Comparison of ENCODE assay signal across 25 mouse cellular contexts in the genomic region with DNA sequence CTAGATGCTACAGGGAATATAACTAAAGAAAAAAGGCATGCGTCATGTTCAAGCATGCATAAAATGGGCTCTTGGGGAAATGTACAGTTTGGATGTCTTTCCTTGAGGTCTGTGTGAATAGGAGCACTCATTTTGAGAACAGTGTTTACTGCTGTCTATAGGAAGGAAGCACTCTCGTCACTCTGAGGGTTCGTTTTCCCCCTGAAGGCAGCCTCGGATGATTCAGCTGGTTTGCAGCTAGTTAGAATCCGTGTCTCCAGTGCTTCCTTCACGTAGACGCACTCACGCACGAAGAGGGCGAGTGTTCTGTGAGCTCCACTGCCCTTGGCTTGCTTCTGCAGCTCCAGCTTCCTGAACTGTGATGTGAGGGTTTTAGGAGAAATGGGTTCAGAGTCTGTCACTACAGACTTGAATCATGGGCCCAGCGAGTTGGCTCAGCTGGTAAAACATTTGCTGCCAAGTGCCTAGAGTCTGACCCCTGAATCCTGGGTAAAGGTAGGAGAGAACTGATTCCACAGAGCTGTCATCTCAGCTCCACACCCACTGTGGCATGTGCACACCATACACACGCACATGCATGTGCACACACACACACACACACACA. TPM values are rescaled to one million over a fixed set of nuclear protein-coding genes. Genes with fewer than 3 reads are reported as not detected.
DNase-seq lines count a peak whose midpoint lies in the region; ATAC-seq lines count a peak whose summit lies in the region.
"Had no signal": no experiment of that assay in that cellular context is flagged by ENCODE, and none has a peak within 500 bp of the region (broad histone marks: within the 10 kb centered on the region; RNA-seq: fewer than 3 reads in every experiment).

No protein-coding gene starts in this region.

- no peak overlapping the region for H3K9ac ChIP-seq in kidney, embryonic 16.5 days (replicated peaks; ENCODE audit: low read length)
- no peak overlapping the region for H3K9ac ChIP-seq in midbrain, embryonic 11.5 days (ENCODE audit: low read length)
- no peak overlapping the region for H3K9ac ChIP-seq in midbrain, embryonic 16.5 days (ENCODE audit: low read depth, low read length)
- H3K9ac ChIP-seq: embryonic facial prominence, embryonic 15.5 days; hindbrain, embryonic 13.5 days had no signal

- WGBS in kidney, embryonic 16.5 days: 90% methylated on average over 12 of the region's 12 CpGs
- 92% methylated on average over 12 of the region's 12 CpGs for WGBS in midbrain, embryonic 11.5 days
- WGBS in midbrain, embryonic 16.5 days: 94% methylated on average over 12 of the region's 12 CpGs

- H3K9me3 ChIP-seq in kidney, embryonic 16.5 days (ENCODE audit: low read length): no peaks in the 10 kb centered on the region
- no peaks in the 10 kb centered on the region for H3K9me3 ChIP-seq in midbrain, embryonic 11.5 days (ENCODE audit: control insufficient read depth, low read length)
- no peaks in the 10 kb centered on the region for H3K9me3 ChIP-seq in midbrain, embryonic 16.5 days (replicated peaks; ENCODE audit: control insufficient read depth, low read length, poor library complexity, severe bottlenecking)
- H3K9me3 ChIP-seq: embryonic facial prominence, embryonic 15.5 days; forebrain, embryonic 10.5 days; G1E; heart, embryonic 10.5 days; hindbrain, embryonic 13.5 days had no signal

- no peaks in the 10 kb centered on the region for H3K4me1 ChIP-seq in kidney, embryonic 16.5 days (ENCODE audit: insufficient read depth, low read length)
- H3K4me1 ChIP-seq in midbrain, embryonic 11.5 days (ENCODE audit: control insufficient read depth, insufficient read depth, low read length): no peaks in the 10 kb centered on the region
- H3K4me1 ChIP-seq in midbrain, embryonic 16.5 days (ENCODE audit: control insufficient read depth, insufficient read depth, low read length): no peaks in the 10 kb centered on the region
- H3K4me1 ChIP-seq: embryonic facial prominence, embryonic 15.5 days; forebrain, embryonic 10.5 days; heart, embryonic 10.5 days; hindbrain, embryonic 13.5 days had no signal

- peaks cover 52% of the 10 kb centered on the region for H3K36me3 ChIP-seq in kidney, embryonic 16.5 days (ENCODE audit: insufficient read depth, low read length)
- H3K36me3 ChIP-seq in midbrain, embryonic 11.5 days (ENCODE audit: control insufficient read depth, insufficient read depth, low read length): peaks cover 18% of the 10 kb centered on the region
- H3K36me3 ChIP-seq in midbrain, embryonic 16.5 days (ENCODE audit: control insufficient read depth, insufficient read depth, low read length): peaks cover 22% of the 10 kb centered on the region

- no peak for ATAC-seq in kidney, embryonic 16.5 days (ENCODE audit: low FRiP score, low TSS enrichment)
- no peak for ATAC-seq in midbrain, embryonic 11.5 days (ENCODE audit: low FRiP score)
- no peak for ATAC-seq in midbrain, embryonic 16.5 days
- peak; percentile 37; the same call in 1 of the 2 replicates for ATAC-seq in granulocyte monocyte progenitor cell, adult 5-6 weeks (replicated peaks; ENCODE audit: poor library complexity, severe bottlenecking)
- ATAC-seq: CD4-positive, CD25-positive, alpha-beta regulatory T cell, adult 4 months; forebrain, embryonic 14.5 days had no signal

- peak; percentile 61 for DNase-seq in kidney, adult 9 months
- peak; percentile 17 for DNase-seq in midbrain, embryonic 11.5 days (ENCODE audit: low spot score, missing footprints)
- no peak for DNase-seq in frontal cortex, adult 2 months (ENCODE audit: extremely low spot score in 1 of 2, low spot score in 1 of 2)
- no peak for DNase-seq in right cerebral cortex, postnatal 4 days
- DNase-seq: adrenal gland, adult 8-10 months; adrenal gland, postnatal 36 days; B cell, adult 2 months; cerebellum, adult 2 months; cerebellum, postnatal 10 days; embryo, embryonic 11 days; gastrocnemius, postnatal 36 days; heart, adult 18-20 months; heart, postnatal 10 days; heart, postnatal 4 days had no signal

- no peak overlapping the region for H3K4me2 ChIP-seq in kidney, embryonic 16.5 days (replicated peaks; ENCODE audit: low read depth, low read length)
- H3K4me2 ChIP-seq in midbrain, embryonic 11.5 days: no peak overlapping the region
- no peak overlapping the region for H3K4me2 ChIP-seq in midbrain, embryonic 16.5 days (ENCODE audit: low read length)
- H3K4me2 ChIP-seq: embryonic facial prominence, embryonic 15.5 days; hindbrain, embryonic 13.5 days had no signal

- H3K4me3 ChIP-seq in kidney, embryonic 16.5 days (ENCODE audit: low read length): no peak overlapping the region
- no peak overlapping the region for H3K4me3 ChIP-seq in midbrain, embryonic 11.5 days (ENCODE audit: low read depth, low read length)
- no peak overlapping the region for H3K4me3 ChIP-seq in midbrain, embryonic 16.5 days (ENCODE audit: low read depth, low read length)
- H3K4me3 ChIP-seq: embryonic facial prominence, embryonic 15.5 days; erythroblast, embryonic 14.5 days; forebrain, embryonic 10.5 days; heart, embryonic 10.5 days; hindbrain, embryonic 13.5 days had no signal

- H3K27me3 ChIP-seq in kidney, embryonic 16.5 days (ENCODE audit: insufficient read depth, low read length): no peaks in the 10 kb centered on the region
- no peaks in the 10 kb centered on the region for H3K27me3 ChIP-seq in midbrain, embryonic 11.5 days (ENCODE audit: control insufficient read depth, insufficient read depth, low read length)
- no peaks in the 10 kb centered on the region for H3K27me3 ChIP-seq in midbrain, embryonic 16.5 days (ENCODE audit: control insufficient read depth, insufficient read depth, low read depth, low read length)
- H3K27me3 ChIP-seq: embryonic facial prominence, embryonic 15.5 days; hindbrain, embryonic 13.5 days had no signal

- no peak overlapping the region for H3K27ac ChIP-seq in kidney, embryonic 16.5 days (ENCODE audit: low read length)
- H3K27ac ChIP-seq in midbrain, embryonic 11.5 days (ENCODE audit: low read depth, low read length): no peak overlapping the region
- H3K27ac ChIP-seq in midbrain, embryonic 16.5 days (ENCODE audit: low read length): no peak overlapping the region
- H3K27ac ChIP-seq: embryonic facial prominence, embryonic 15.5 days; forebrain, embryonic 10.5 days; heart, embryonic 10.5 days; hindbrain, embryonic 13.5 days had no signal

RNA-seq across cellular contexts. Expression of a gene that starts 12.0 kb away (rescaled TPM):
- polyA plus RNA-seq in kidney, embryonic 16.5 days (2015; fragmentation: Nextera tagmentation; extraction: Ambion mirVana): 44.3 and 46.4 TPM in 2 replicates
- polyA plus RNA-seq in midbrain, embryonic 11.5 days (2014; fragmentation: Nextera tagmentation; extraction: Ambion mirVana): 53.6 and 55.0 TPM in 2 replicates
- 58.0 and 63.2 TPM in 2 replicates for polyA plus RNA-seq in midbrain, embryonic 16.5 days (2015; fragmentation: Nextera tagmentation; extraction: Ambion mirVana)
- 18.0 and 50.2 TPM in 2 replicates for total RNA-seq in granulocyte monocyte progenitor cell, adult 5-6 weeks (2014; fragmentation: Nextera tagmentation)
- total RNA-seq in granulocyte monocyte progenitor cell, adult 5-6 weeks (2017): 41.7 and 56.9 TPM in 2 replicates
- 46.5 and 52.7 TPM in 2 replicates for polyA plus RNA-seq in frontal cortex, adult 2 months (2012; rRNA removed)

RNA-seq across cellular contexts. Expression of a gene that starts 29.7 kb away (rescaled TPM):
- 22.4 and 24.7 TPM in 2 replicates for polyA plus RNA-seq in kidney, embryonic 16.5 days (2015; fragmentation: Nextera tagmentation; extraction: Ambion mirVana)
- 20.0 and 20.3 TPM in 2 replicates for polyA plus RNA-seq in midbrain, embryonic 11.5 days (2014; fragmentation: Nextera tagmentation; extraction: Ambion mirVana)
- 12.9 and 15.0 TPM in 2 replicates for polyA plus RNA-seq in midbrain, embryonic 16.5 days (2015; fragmentation: Nextera tagmentation; extraction: Ambion mirVana)
- total RNA-seq in granulocyte monocyte progenitor cell, adult 5-6 weeks (2014; fragmentation: Nextera tagmentation): 19.1 and 19.2 TPM in 2 replicates
- 19.2 and 21.1 TPM in 2 replicates for total RNA-seq in granulocyte monocyte progenitor cell, adult 5-6 weeks (2017)
- 13.0 and 14.1 TPM in 2 replicates for polyA plus RNA-seq in frontal cortex, adult 2 months (2012; rRNA removed)

RNA-seq across cellular contexts. Expression of a gene that starts 56.9 kb away (rescaled TPM):
- 410 and 416 TPM in 2 replicates for polyA plus RNA-seq in kidney, embryonic 16.5 days (2015; fragmentation: Nextera tagmentation; extraction: Ambion mirVana)
- polyA plus RNA-seq in midbrain, embryonic 11.5 days (2014; fragmentation: Nextera tagmentation; extraction: Ambion mirVana): 475 and 516 TPM in 2 replicates
- 257 and 300 TPM in 2 replicates for polyA plus RNA-seq in midbrain, embryonic 16.5 days (2015; fragmentation: Nextera tagmentation; extraction: Ambion mirVana)
- total RNA-seq in granulocyte monocyte progenitor cell, adult 5-6 weeks (2014; fragmentation: Nextera tagmentation): 2,587 and 2,602 TPM in 2 replicates
- 1,276 and 1,288 TPM in 2 replicates for total RNA-seq in granulocyte monocyte progenitor cell, adult 5-6 weeks (2017)
- 1,075 and 1,203 TPM in 2 replicates for polyA plus RNA-seq in frontal cortex, adult 2 months (2012; rRNA removed)

Comparison
In these comparisons a context has a peak if more than half of its experiments do, and no peak if none do; other contexts are left out.
1. DNase-seq: peak in kidney, adult 9 months (single experiment) and midbrain, embryonic 11.5 days (single experiment); none in frontal cortex, adult 2 months (0 of 2) and right cerebral cortex, postnatal 4 days (single experiment).